9 mouse cellular contexts compared by ENCODE assay signal in genomic region chr14:122481181-122481580, GRCm38 (mm10). TPM values are rescaled to one million over a fixed set of nuclear protein-coding genes. Genes with fewer than 3 reads are reported as not detected.
DNase-seq lines count a peak whose midpoint lies in the region; ATAC-seq and TF ChIP-seq lines count a peak whose summit lies in the region.
"Had no signal": no experiment of that assay in that cellular context is flagged by ENCODE, and none has a peak within 500 bp of the region (broad histone marks: within the 10 kb centered on the region; RNA-seq: fewer than 3 reads in every experiment).

No protein-coding gene starts in this region.

- peak overlapping the region; percentile 69 for H3K9ac ChIP-seq in hindbrain, embryonic 12.5 days

- H3K4me1 ChIP-seq in cortical plate, adult 2 months (ENCODE audit: control insufficient read depth, insufficient read depth, low read length): no peaks in the 10 kb centered on the region
- H3K4me1 ChIP-seq in hindbrain, embryonic 12.5 days: peaks cover 17% of the 10 kb centered on the region

- H3K27ac ChIP-seq in cortical plate, adult 2 months (ENCODE audit: insufficient read depth, low read length): peak overlapping the region; percentile 92
- H3K27ac ChIP-seq in hindbrain, embryonic 12.5 days: peak overlapping the region; percentile 78
- H3K27ac ChIP-seq: gastrocnemius, adult 2 months had no signal

- 0 out of 2 replicates have a peak, but pooled peaks have one; percentile 13 for ATAC-seq in hindbrain, embryonic 12.5 days (ENCODE audit: low FRiP score)

- peak overlapping the region; percentile 52 for H3K4me2 ChIP-seq in hindbrain, embryonic 12.5 days (replicated peaks)

- 4% methylated on average over 15 of the region's 15 CpGs for WGBS in hindbrain, embryonic 12.5 days

- DNase-seq in brain, embryonic 14.5 days (ENCODE audit: low read depth): peak; percentile 62
- peak; percentile 62 for DNase-seq in neural tube, embryonic 10.5 days (ENCODE audit: extremely low spot score, low spot score)
- no peak for DNase-seq in c-Kit-positive CD71-positive TER-119-positive erythroid progenitor cells, embryonic 14.5 days (ENCODE audit: low spot score)
- DNase-seq in urinary bladder, adult 18-20 months (ENCODE audit: low spot score in 2 of 2): no peak
- DNase-seq in spleen, postnatal 10 days (ENCODE audit: low spot score in 2 of 2): no peak
- DNase-seq: gastrocnemius, adult 2 months had no signal

- H3K4me3 ChIP-seq in cortical plate, adult 2 months (ENCODE audit: insufficient read depth, low read length): peak overlapping the region; percentile 34
- H3K4me3 ChIP-seq in hindbrain, embryonic 12.5 days: peak overlapping the region; percentile 32
- H3K4me3 ChIP-seq: gastrocnemius, adult 2 months had no signal

- H3K9me3 ChIP-seq in hindbrain, embryonic 12.5 days (replicated peaks): no peaks in the 10 kb centered on the region

- H3K36me3 ChIP-seq in hindbrain, embryonic 12.5 days: no peaks in the 10 kb centered on the region

- TF ChIP-seq POLR2A in brain, embryonic 14.5 days (IDR thresholded peaks at IDR 0.05; ENCODE audit: borderline replicate concordance, extremely low read depth, insufficient read depth, insufficient read length, poor library complexity, severe bottlenecking): no peak
- TF ChIP-seq POLR2A in cortical plate, adult 2 months (IDR thresholded peaks at IDR 0.05; ENCODE audit: extremely low read depth, insufficient read depth, low read length): no peak

- no peak for TF ChIP-seq CTCF in brain, embryonic 14.5 days (IDR thresholded peaks at IDR 0.05; ENCODE audit: borderline replicate concordance, extremely low read depth, insufficient read depth, insufficient read length)
- TF ChIP-seq CTCF in cortical plate, adult 2 months (IDR thresholded peaks at IDR 0.05; ENCODE audit: extremely low read depth, insufficient read depth, low read length): no peak

- H3K27me3 ChIP-seq in hindbrain, embryonic 12.5 days: peaks cover 65% of the 10 kb centered on the region

RNA-seq across cellular contexts. Expression of gene Zic2, which starts 5.9 kb away (rescaled TPM):
- polyA plus RNA-seq in brain, embryonic 14.5 days (2012; rRNA removed): 51.8 and 66.8 TPM in 2 replicates
- polyA plus RNA-seq in cortical plate, adult 2 months (2012; rRNA removed): 11.1 and 11.9 TPM in 2 replicates
- 18.3 TPM in 2 replicates for polyA plus RNA-seq in hindbrain, embryonic 12.5 days (2016; fragmentation: Nextera tagmentation; extraction: Ambion mirVana)

RNA-seq across cellular contexts. Expression of gene Gm10837, which starts 9.2 kb away (rescaled TPM):
- polyA plus RNA-seq in brain, embryonic 14.5 days (2012; rRNA removed): 0.16 and 0.25 TPM in 2 replicates
- polyA plus RNA-seq in cortical plate, adult 2 months (2012; rRNA removed): 0.08 TPM in 1 of 2 replicates, not detected in the other
- polyA plus RNA-seq in hindbrain, embryonic 12.5 days (2016; fragmentation: Nextera tagmentation; extraction: Ambion mirVana): 0.55 and 0.58 TPM in 2 replicates

RNA-seq across cellular contexts. Expression of gene Zic5, which starts 15.7 kb away (rescaled TPM):
- 10.4 and 18.6 TPM in 2 replicates for polyA plus RNA-seq in brain, embryonic 14.5 days (2012; rRNA removed)
- polyA plus RNA-seq in cortical plate, adult 2 months (2012; rRNA removed): 2.8 and 3.3 TPM in 2 replicates
- 18.1 and 25.0 TPM in 2 replicates for polyA plus RNA-seq in hindbrain, embryonic 12.5 days (2016; fragmentation: Nextera tagmentation; extraction: Ambion mirVana)

RNA-seq across cellular contexts. Expression of gene Gm5089, which starts 30.3 kb away (rescaled TPM):
- polyA plus RNA-seq in brain, embryonic 14.5 days (2012; rRNA removed): 0.16 and 0.52 TPM in 2 replicates
- 0.13 and 0.17 TPM in 2 replicates for polyA plus RNA-seq in cortical plate, adult 2 months (2012; rRNA removed)
- polyA plus RNA-seq in hindbrain, embryonic 12.5 days (2016; fragmentation: Nextera tagmentation; extraction: Ambion mirVana): 2.8 and 4.0 TPM in 2 replicates
- polyA plus RNA-seq: limb, embryonic 14.5 days had no signal

RNA-seq across cellular contexts. Expression of gene Pcca, which starts 52.9 kb away (rescaled TPM):
- polyA plus RNA-seq in brain, embryonic 14.5 days (2012; rRNA removed): 22.4 and 22.7 TPM in 2 replicates
- polyA plus RNA-seq in cortical plate, adult 2 months (2012; rRNA removed): 34.9 and 39.2 TPM in 2 replicates
- 33.4 and 34.9 TPM in 2 replicates for polyA plus RNA-seq in hindbrain, embryonic 12.5 days (2016; fragmentation: Nextera tagmentation; extraction: Ambion mirVana)

Comparison
In these comparisons a context has a peak if more than half of its experiments do, and no peak if none do; other contexts are left out.
1. DNase-seq: peak in brain, embryonic 14.5 days (single experiment) and neural tube, embryonic 10.5 days (single experiment); none in c-Kit-positive CD71-positive TER-119-positive erythroid progenitor cells, embryonic 14.5 days (single experiment), urinary bladder, adult 18-20 months (0 of 2) and spleen, postnatal 10 days (0 of 2).